Mouse (Mus musculus): ENCODE results near the gene Rassf3.

The Rassf3 gene

DNA sequence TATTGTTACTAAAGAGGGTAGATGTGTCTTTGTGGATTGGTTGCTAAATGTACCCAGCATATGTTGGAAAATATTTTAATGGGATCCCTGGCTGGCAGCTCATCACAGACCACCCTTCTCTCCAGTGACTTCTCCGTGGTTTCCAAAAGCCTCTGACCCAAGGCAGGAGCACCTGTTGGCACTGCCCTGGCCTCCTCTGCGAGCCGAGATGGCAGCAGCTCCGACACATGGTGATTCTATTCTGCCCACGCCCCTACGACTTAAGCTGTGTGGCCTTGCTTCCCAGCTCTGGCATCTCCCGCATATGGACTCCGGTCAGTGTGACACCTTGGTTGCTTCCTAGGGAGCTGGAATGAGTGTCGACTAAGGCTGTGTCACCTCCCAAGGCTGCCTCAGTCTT is 73.0 kb downstream of the Rassf3 start:
- no peak for DNase-seq (ENCODE audit: inconsistent ontology term)

DNA sequence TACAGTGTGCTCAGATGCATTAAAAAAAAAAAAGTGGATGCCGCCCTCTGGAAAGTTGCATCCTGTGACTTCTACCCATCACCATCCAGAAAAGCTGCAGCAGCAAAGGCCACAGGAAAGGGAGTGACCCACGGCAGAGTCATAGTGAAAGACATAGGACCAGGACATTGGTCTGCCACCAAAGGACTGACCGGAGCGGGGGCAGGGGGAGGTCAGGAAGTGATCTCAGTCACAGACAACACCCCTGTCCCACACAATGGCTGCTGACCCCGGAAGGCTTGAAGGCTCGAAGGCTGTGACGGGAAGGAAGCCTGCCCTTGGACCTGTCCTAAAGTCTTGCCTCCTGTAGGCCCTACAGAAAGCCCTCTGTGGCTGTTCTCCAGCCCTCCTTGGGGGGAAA is 75.1 kb downstream of the Rassf3 start:
- no peak for DNase-seq (ENCODE audit: inconsistent ontology term)

DNA sequence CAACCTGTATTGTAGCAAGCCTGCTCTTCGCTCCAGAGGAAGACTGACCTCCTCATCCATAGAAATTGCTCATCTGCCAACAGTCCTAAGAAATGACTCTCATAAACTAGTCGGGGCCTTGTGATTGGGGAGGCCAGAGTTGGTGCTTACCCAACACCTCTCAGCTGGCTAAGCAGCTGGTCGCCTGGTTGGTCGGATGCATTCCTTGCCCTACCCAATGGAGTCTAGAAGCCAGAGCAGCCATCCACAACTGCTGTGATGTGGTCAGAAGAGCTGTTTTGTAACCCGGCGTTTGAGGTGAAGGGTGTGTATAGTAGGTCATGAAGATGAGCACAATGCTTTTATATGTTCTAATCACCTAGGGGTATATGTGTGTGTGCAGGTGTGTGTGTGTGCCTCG is 77.5 kb downstream of the Rassf3 start:
- no peak for DNase-seq (ENCODE audit: inconsistent ontology term)

DNA sequence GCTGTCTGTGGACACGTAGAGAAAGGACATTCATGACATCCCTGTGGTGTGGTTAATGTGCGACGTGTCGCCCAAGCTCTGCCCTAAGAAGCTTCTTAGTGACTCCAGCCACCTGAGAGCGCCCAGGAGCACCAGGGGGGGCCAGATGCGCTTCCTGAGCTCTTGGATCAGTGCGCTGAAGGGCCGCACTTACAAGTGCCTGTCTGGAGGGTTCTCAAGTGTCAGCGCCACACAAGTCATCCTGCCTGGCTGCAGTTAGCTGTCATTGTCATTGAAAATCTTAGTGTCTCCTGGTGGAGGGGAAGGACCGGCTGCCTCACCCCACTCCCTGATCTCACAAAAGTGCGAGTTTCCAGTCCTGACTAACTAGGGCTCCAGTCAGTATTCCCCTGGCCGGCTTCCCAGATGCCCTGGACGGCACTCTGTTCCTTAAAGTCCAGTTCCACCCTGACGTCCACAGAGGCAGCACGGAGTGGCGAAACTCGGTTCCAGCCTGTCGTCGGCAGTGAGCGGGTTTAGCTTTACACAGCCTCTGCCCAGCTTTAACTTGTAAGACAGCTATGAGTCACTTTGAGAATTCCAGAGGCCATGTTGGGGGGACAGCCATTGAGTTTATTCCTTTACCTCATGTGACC is 80.5 kb downstream of the Rassf3 start:
- no peak for DNase-seq (ENCODE audit: inconsistent ontology term)

DNA sequence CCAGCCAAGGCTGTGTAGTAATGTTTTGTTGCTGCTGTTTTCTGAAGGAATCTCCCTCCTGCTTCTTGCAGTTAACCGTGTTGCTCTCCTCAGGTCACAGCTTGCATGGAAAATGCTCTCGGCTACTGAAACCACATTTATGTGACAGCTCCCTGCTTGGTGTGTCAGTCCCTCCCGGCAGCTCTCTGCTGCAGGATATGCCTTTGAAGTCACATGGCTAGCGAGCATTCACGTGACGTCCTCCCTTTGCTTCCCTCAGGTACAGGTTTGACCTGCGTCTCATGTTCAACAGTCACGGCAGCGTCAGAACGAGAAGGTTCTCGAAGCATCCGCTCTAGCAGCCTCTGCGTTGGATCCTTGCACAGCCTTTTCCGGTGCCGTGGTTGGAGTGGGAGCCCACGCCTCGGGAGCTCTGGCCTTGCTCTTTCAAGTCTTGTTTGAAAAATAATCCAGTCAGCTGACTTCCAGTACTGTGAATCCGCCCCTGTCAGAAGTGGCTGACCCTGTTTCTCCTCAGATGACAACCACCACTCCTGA is 81.3 kb downstream of the Rassf3 start:
- DNase-seq (ENCODE audit: inconsistent ontology term), result no peak

DNA sequence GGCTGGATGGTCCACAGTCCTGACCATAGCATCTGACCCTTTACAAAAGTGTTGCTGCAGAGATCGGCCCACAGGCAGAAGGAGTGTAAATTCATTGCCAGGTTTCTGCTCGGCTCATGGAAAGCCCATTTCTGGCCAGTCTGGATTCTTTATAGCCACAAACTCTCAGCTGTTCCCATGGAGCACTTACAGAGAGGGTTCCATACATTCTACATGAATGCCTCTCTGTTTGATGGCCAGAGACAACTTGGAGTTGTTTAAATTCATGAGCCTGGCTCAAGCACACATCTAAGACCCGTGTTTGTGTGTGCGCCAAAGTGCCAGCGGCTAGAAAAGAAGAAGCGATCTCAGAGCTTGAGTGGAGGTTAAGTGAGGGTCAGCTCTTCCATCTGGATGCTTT is 81.9 kb downstream of the Rassf3 start:
- DNase-seq (ENCODE audit: inconsistent ontology term), result no peak

DNA sequence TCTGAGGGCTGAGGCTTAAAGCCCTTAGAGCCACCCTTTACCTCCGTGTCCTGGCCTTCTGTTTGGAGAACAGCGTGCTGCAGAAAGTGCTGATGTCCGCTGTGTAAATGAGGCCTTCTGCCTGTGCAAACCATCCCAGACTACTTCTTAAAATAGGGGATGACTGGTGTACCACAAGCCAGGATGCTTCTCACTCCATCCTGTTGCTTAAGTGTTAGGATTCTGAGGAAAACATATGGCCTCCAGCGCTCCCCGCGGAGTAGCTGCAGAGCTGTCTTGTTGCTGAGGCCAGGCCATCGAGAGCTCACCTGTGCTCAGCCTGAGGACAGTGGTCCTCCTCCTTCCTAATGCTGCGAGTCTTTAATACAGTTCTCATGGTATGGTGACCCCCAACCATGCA is 84.2 kb downstream of the Rassf3 start:
- DNase-seq (ENCODE audit: inconsistent ontology term), result no peak

DNA sequence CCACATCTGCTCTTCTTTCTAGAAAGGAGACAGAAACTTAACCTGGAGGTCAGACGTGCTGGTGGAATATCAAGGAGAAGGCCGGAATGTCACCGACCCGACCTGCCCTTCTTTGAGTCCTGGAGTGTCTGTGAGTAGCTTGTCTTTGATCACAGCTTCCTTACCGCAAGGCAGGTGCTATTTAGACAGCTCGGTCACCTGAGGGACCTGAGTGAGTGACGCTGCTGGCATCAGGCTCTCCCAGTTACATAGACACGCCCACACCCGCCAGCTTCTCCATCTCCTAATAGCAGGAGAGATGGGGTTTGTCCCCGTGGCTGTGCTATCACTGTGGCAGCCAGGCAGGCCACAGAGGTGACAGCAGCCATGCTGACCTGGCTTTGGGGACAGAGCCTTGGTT is 85.5 kb downstream of the Rassf3 start:
- DNase-seq (ENCODE audit: inconsistent ontology term), result no peak

DNA sequence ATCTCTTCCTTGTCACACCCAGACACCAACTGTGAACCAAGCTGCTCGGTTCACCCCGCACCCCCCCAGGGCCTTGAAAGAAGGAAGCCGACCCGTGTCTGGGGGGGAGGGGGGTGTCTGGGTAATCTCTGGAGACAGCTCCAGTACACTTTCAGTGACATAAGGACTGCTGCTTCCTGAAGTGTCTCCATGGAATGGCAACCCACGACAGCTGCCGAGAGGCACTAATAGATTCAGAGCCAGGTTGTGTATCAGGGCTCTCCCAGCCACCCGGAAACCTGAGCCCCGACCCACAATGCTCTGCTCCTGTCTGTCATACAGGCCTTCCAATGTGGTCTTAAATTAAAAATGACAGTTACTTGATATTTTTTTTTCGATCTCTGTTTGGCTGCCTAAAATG is 89.8 kb downstream of the Rassf3 start:
- no peak for DNase-seq (ENCODE audit: inconsistent ontology term)

DNA sequence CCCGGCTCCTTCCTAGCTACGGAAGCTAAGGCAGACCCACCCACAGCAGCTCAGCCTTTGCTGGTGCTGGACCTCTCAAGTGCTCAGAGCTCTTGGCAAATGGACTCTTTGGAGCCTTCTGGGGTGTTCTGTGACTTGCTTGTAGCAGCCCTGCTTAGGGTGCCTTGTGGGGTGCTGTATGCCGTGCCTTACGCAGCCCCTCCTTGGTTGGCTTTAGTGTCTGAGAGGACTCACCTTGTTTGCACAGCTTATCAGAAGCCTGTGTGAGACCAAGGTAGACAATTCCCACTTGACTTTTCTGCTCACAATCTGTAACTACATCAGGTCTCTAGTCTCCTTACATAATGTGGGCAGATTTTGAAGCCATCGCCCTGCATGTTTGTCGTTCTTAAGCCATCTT is 90.5 kb downstream of the Rassf3 start:
- DNase-seq (ENCODE audit: inconsistent ontology term), result no peak

DNA sequence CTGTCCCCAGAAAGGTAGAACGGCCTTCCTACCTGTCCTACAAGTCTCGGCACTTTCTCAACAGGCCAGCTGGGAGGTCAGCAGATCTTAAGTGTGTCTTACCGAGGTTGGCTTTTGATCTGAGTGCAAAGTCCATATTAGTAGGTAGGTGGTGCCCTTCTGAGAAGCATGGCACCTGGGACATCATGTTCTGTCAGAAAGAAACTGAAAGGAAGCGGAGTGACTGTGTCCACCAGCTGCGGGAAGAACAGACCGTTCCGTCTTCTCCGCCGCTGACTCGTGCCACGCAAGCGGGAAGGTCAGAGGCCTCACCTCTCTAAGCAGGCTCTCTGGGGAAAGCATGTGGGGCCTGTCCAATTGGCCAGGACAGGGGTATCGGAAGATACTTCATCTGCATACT is 91.4 kb downstream of the Rassf3 start:
- DNase-seq (ENCODE audit: inconsistent ontology term), result no peak

DNA sequence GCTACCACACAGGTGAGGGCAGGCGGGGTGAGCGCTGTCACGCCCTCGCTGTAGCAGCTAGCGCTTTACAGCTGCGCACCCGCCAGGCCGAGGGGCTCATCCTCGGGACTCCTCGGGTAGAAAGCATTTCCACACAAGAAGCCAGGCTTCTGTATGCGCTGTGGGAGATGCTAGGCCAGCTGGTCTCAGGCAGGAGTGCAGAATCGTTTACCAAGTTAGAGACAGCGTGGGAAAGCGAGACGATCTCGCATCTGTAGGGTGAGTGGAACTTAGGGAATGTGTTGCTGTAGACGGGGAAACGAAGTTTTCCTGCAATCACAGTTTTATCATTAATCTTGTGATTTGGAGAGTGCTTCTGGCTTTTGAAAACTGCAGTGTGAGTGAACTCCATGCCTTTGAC is 94.9 kb downstream of the Rassf3 start:
- DNase-seq (ENCODE audit: inconsistent ontology term), result no peak

DNA sequence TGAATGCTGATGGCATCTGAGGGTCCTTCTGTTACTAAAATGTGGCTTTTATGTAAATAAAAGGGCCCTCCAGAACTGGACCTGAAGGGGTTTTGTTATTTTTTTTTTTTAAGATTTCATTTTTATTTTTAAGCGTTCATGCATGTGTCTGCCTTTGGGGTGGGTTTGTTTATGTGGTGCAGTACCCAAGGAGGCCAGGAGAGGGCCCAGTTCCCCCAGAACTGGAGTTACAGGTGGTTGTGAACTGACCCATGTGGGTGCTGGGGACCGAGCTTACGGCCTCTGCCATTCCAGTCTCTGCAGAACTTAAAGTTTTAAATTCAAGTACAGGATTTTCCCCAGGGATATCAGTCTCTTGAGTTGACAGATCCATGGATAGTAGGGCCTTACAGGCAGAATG is 96.8 kb downstream of the Rassf3 start:
- no peak for DNase-seq (ENCODE audit: inconsistent ontology term)

DNA sequence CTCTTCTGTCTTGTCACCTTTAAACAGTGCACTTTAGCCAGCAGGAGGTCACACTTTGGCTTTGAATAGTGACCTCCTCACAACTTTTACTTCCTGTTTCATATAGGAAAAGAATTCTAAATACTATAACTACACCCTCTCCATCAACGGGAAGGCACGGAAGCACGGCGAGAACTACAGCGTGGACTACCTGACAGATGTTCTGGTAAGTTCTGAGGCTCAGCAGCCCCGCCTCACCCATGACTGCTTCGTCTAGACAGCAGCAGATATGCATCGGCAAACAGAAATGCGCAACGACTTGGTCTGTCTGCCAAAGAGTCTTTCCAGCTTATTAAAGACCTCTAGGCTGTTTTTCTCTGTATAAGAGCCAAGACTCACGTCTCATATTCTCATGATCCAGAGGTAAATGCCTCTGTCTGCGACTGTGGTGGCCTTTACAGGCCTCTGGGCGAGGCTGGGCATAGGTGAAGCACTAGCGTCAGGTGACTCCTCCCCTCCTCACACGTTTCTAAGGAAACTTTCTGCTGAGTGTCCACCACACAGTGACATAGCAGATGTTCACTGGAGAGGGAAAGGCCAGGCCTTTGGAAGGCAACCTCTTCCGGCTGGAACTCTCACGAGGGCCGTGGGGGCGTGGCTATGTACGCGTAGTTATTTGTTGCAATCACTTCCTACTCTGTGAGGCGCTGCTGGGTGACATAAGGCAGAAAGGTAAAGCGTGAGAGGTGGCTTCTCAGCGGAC is 99.4 kb downstream of the Rassf3 start:
- DNase-seq (ENCODE audit: inconsistent ontology term), result no peak

DNA sequence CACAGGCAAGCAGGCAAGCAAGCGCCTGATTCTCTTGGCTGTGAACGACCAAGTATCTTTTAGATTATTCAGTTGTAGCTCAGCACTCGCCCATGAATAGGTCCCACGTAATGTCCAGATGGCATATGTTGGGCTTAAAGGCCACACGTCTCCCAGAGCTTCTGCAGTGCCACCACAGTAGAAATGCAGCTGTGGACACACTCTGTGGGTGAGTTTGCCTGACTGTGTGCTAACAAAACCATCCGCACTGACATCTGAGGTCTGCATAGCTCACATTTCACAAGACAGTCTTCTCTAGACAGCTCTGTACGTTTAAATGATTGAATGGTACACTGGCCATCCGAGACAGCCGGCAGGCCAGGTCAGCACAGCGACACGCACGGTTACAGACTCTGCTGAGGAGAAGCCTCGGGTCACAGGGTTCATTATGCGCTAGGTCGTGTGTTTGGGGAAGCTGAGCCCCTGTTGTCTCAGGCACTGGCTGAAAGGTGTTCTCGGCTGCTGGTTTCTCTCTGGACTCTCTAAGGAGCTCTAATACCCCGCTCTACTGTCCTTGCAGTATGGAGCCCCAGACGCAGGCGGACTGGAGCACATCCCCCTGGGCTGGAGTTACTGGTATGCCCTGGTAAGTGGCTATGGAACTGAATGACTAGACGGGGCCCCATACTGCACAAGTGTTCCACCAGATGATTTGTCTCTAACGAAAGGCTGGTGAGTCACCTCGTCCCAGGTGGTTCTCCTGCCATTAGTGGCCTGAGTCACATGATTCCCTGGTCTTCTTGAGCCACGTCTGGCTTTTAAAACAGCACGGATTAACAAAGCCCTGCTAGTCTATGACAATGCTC is 100.3 kb downstream of the Rassf3 start:
- no peak for DNase-seq (ENCODE audit: inconsistent ontology term)

DNA sequence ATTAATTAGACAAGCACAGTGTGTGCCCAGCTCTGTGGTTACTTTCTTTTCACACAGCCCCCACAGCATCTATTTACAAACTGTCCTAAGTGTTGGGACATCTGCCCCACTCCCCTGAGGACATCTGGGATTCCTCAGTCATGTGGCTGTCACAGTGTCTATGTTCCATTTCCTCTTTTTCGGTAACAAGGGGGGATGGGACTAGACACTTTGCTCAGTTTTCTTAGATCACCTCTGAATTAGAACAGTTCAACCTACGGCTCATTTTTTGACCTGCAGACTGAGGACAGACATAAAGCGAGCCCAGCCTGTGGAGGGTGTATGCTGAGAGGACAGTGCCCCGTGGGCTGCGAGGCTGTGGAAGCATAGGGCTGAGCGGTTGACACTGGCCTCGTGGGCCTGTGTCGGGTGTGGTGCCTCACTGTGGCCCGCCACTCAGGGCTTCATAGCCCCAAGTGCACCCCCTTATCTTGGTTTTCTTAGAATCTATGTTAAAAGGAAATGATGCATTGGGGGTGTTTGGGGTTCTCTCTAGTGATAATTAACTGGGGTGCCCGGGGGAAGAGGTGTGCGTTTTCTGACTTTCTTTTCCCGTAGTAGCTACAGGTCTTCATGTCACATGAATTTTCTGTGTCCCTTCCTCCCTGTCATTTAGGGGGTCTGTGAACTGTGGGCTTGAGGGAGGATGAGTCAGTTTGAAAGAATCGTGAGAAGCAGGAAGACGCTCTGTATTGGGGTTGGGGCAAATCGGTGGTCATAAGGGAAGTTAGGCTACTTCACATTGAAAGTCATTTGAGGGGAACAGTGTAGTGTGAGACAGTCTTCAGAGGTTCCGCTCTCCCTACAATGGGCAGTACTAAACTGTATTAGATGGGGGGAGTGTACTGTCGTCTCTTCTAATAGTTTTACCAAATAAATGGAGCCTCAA is 101.2 kb downstream of the Rassf3 start:
- peak; percentile 32 for DNase-seq (ENCODE audit: inconsistent ontology term)

DNA sequence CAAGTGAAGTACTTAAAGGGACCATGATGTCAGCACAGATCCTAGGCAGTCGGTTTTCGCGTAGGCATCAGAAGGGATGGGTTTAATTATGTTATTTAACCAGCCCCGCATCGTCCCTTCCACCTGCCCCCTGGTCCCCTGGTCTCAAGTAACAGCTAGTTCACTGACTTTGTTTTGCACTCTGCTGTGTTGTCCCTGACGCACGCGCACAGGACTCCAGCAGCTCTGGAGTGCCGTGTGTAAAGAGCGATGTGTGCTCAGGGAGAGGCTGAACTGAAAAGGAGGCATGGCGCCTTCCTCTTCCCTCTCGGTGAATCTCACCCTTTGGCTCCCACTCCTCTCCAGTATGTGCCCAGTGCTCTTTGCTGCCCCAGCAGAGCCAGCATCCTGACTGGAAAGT is 102.1 kb downstream of the Rassf3 start:
- no peak for DNase-seq (ENCODE audit: inconsistent ontology term)

DNA sequence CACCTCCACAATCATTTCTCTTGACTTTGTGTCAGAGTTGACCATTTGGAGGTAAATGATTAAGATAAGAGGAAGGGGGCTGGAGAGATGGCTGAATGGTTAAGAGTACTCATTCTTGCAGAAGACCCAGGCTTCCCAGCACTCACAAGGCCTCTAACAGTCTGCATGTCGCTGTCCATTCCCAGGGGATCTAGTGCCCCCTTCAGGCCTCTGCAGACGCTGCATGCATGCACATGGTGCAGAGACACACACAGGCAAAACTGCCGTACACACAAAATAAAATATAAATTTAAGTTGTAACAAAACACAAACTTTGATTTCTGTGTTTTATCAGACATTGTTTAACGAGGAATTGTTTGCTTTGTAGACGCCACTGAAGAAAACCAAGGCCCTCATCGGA is 105.4 kb downstream of the Rassf3 start:
- no peak for DNase-seq (ENCODE audit: inconsistent ontology term)

DNA sequence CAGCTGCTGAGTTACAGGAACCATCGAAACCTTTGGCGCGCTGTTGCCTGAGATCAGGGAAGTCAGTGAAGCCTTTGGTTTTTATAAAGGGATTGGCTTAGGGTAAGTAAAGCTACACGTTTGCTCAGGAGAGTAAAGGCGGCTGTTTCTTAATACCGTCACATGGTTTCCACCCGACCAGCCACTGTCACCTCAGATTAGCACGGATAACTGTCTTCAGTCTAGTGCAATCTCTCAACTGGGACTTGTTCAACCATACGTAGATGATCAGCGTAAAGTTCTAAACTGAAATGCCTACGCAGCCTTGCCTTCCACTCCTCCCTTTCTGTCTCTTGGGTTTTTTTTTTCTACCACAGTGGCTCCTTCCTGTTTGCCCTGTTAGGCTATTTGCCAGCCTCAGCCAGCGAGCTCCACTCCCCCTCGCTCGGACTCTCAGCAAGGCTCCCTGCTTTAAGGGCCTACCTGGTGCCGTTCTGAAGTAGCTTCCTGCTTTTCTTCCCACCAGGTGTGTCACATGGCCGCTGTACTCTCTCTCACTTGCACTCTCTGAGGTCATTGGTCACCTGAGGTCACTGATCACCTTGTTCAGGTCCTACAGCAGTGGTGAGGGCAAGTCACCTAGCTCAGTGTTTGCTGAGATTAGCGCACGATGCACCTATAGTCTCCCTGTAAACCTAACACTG is 107.2 kb downstream of the Rassf3 start:
- DNase-seq (ENCODE audit: inconsistent ontology term), result peak; percentile 34

DNA sequence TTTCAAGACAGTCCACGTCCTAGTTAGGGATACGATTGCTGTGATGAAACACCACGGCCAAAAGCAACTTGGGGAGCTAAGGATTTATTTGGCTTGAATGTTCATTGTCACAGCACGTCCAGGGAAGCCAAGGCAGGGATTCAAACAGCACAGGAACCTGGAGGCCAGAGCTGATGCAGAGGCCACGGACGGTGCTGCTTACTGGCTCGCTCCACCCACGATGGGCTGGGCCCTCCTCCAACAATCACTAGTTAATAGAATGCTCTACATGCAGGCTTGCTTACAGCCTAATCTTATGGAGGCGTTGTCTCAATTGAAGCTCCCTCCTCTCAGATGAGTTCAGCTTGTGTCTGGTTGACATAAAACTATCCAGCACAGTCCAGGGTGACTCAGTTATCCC is 108.4 kb downstream of the Rassf3 start:
- no peak for DNase-seq (ENCODE audit: inconsistent ontology term)

DNA sequence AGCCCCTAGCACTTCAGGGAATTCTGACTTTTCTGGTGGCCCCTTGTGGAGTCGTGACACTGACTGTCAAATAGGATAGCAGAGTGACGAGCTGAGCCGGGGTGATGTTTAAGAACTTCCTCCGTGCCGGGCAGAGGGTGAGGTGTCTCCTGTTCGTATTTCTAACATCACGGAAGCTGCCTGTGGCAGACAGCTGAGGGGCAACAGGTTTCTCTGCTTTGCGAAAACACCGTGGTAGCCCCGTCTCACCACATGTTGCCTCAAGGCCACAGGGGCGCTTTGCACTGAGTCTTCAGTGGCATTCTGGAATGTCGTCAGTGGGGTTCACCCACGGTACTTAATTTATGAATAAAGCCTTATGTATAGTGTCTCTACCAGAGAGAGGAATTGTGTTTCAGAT is 108.9 kb downstream of the Rassf3 start:
- DNase-seq (ENCODE audit: inconsistent ontology term), result no peak
